Mouse (Mus musculus) large intestine, adult 2 months (tissue): ENCODE data around the gene Fat1. TPM values are rescaled to one million over a fixed set of nuclear protein-coding genes. Genes with fewer than 3 reads are reported as not detected.

ENCODE experiments used
- DNase-seq: peaks from one replicate; pipeline ENCODE4 v3.0.0-alpha.2; 2012; ENCODE audit warnings: low read depth, low spot score
- WGBS: fragments of 180-500 bp; shearing (Covaris S2); methylation state at CpG from one replicate; pipeline ENCODE4 v1.1.7; 2018; 5-methylcytosine and 5-hydroxymethylcytosine counted together
- polyA plus RNA-seq: library from polyadenylated mRNA; depleted of rRNA; stranded (reverse); fragments of >200 nt; gene quantifications from 2 replicates; pipeline ENCODE4 v1.2.3, GENCODE M21; 2012

Gene Fat1
- polyA plus RNA-seq, 1 experiment, result 35.9 TPM

GRCm38 (mm10) chr8:44998275-44998674 lies 63.0 kb downstream of the Fat1 start:
- no peak for DNase-seq
- WGBS, result 55% methylated on average over 9 of the region's 9 CpGs

GRCm38 (mm10) chr8:44998681-44999277 lies 63.5 kb downstream of the Fat1 start:
- WGBS, result 21% methylated on average over 11 of the region's 11 CpGs
- DNase-seq, result no peak

DNA sequence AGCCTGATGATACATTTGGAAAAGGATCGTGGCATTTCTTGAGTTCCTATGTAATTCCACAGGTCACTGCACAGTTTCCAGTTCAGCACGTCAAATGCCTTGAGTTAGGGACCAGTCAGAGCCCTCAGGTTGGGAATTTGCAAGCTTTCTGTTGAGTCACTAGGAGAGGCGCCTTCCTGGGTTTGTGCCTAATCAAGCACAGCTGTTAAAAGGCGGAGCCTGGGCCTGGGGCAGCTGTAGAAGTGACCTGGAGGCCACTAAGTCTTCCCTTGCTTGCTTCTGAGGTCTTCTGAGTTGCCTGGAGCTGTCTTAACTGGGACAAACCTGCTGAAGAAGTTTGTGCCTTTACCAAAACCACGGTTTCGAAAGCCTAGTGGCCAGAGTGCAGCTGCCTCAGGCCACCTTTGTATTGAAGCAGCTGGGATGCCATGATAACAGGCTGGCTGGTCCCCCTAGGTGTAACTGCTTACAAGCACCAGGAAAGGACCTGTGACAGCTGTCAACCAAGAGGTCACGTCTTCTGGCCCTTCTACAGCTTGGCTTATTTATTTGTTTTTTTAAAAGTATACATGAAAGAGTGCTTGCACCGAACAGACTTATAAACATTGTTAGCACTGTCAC lies 66.4 kb downstream of the Fat1 start:
- 46% methylated on average over 8 of the region's 8 CpGs for WGBS
- no peak for DNase-seq

DNA sequence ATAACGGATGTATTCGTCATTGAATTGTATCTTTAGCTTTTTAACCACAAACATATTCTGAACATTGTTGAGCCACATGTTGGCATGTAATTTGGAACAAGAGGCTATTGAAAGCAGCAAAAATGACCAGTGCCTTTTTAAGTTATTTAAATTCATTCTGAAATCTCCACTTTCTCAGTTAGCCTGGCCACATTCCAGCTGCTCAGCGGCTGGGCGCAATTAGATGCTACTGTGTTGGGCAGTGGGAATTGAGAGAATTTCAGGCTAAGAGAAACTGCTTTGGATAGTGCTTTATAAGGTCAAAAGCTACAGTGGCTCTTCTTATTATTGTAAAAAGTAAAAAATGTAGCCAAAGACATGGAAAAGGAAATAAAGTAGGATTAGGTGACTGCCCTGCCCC lies 67.4 kb downstream of the Fat1 start:
- WGBS, result 63% methylated on average over 4 of the region's 4 CpGs
- no peak for DNase-seq

- 49% methylated on average over 3 of the region's 3 CpGs for WGBS
Observed at GRCm38 (mm10) chr8:45004021-45004420, 68.8 kb downstream of the Fat1 start.

GRCm38 (mm10) chr8:45010685-45011084 lies 75.4 kb downstream of the Fat1 start:
- no peak for DNase-seq
- WGBS, result 48% methylated on average over 4 of the region's 4 CpGs

More at GRCm38 (mm10) chr8:45004021-45004420, 68.8 kb downstream of the Fat1 start:
- no peak for DNase-seq

- DNase-seq, result no peak
- WGBS, result 87% methylated on average over 12 of the region's 12 CpGs
Observed at GRCm38 (mm10) chr8:45011774-45012173, 76.5 kb downstream of the Fat1 start.

GRCm38 (mm10) chr8:45013852-45014251 lies 78.6 kb downstream of the Fat1 start:
- DNase-seq, result no peak
- WGBS, result 63% methylated on average over 8 of the region's 8 CpGs

GRCm38 (mm10) chr8:45014498-45015067 lies 79.3 kb downstream of the Fat1 start:
- WGBS, result 91% methylated on average over 11 of the region's 11 CpGs
- no peak for DNase-seq

DNA sequence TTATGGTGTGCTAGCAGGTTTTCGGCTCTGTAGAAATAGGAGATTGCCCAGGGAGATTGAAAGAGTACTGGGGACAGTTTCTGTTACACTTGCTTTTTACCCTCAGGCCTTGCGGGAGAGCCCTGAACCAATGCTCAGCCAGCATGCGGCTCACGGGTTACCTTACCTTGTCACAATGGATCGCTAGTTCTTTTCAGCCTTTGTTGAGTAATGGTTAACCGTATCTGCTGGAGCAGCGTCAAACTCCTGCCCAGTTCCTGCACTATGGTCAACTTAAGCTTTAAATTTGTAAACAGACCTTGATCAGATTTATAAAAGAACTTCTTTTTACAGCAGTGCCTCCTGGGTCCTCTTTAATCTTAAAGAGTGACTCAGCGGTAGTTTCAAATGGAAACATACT lies 80.6 kb downstream of the Fat1 start:
- DNase-seq, result no peak
- 87% methylated on average over 8 of the region's 8 CpGs for WGBS

DNA sequence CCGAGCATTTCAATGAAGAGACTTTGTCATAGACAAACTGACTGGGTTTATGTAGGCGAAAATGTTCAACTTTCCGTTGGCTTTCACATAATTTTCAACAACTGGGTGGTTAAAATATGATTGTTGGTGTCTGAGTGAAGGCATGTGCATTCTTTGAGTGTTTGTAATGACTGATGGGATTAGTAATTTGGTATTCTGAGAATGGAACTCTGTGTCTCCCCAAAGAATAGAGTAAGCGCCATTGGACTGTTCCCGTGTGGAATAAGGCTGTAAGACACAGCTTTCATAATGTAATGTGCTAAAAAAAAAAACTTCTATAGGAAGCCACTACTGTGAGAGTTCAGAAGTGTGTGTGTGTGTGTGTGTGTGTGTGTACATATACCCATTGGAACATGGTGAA lies 84.0 kb downstream of the Fat1 start:
- 80% methylated on average over 5 of the region's 5 CpGs for WGBS
- DNase-seq, result no peak

DNA sequence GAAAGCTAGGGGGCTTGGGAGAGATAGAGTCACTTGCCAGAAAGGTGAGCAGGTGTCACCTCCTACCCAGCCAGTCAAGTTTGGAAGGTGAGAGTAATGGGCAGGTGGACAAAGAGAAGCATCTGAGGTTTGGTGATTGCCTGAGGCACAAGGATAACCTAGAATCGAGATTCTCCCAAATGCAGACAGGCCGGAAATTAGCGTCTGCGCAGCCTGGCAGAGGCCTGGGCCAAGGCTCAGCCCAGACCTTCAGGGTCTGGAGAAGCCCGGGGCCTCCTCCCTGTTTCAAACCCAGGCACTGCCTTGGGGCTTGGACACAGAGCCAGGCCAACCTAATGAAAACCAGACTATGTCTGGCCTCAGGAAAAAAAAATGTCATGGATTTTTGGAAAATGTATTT lies 85.9 kb downstream of the Fat1 start:
- DNase-seq, result no peak
- 93% methylated on average over 5 of the region's 5 CpGs for WGBS

DNA sequence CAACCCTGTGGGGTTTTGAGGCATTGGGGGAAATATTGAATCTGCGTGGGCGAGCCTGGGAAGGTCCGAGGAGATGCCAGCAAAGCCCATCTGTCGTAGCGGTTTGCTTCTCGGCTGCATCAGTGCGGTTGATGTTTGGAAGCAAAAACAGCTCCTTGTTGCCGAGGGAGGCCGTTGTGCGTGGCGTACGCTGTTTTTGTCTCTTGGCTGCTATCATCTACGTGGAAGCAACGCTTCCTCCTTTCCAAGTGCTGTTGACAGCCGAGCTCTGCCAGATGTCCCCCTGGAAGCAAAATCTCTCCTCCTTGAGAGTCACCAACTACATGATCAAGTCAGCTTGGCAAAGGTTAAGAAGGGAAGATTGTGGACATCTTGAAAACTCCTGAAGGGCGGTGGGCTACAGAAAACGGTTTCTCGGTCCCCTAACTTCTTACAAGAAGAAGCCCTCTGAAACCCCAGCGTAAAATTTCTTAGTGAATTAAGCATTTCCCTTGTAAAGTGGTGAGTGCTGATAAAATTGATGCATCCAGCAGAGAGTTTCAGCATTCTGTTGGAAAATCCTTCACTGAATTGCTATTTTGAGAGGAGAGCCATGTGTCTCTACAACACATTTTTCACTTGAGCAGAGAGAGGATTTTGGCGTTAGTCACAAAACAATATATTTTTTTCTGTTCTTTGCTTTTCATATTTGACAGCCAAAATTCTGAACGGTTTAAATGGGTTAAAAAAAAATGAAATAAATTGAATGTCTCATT lies 86.8 kb downstream of the Fat1 start:
- DNase-seq, result no peak
- 84% methylated on average over 21 of the region's 21 CpGs for WGBS

DNA sequence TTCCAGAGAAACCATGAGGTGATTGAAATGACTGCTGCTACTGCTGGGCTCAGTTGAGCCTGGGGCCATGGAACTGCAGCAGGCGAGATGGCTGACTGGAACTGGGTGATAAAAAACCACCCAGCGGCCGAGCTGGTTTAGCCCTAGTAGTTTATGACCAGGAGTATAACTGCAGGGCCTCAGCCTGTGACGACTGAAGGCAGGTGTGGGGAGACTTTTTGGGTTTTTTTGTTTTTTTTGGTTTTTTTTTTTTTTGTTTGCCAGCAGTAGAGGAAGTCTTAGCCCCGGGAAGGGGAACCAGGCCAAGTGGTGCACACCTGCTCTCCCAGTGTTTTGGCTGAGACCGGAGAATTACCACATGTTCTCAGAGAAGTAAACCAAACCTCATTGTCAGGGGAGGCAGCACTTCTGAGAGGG lies 92.8 kb downstream of the Fat1 start:
- WGBS, result 54% methylated on average over 6 of the region's 6 CpGs
- no peak for DNase-seq

- no peak for DNase-seq
- WGBS, result 86% methylated on average over 15 of the region's 15 CpGs
Observed at GRCm38 (mm10) chr8:45038350-45038749, 103.1 kb downstream of the Fat1 start.

DNA sequence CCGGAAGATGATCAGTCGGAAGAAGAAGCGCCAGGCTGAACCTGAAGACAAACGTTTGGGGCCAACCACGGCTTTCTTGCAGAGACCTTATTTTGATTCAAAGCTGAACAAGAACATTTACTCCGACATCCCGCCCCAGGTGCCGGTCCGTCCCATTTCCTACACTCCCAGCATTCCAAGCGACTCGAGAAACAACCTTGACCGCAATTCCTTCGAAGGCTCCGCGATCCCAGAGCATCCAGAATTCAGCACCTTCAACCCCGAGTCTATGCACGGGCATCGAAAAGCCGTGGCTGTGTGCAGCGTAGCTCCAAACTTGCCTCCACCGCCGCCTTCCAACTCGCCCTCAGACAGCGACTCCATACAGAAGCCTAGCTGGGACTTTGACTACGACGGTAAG lies 108.9 kb downstream of the Fat1 start:
- WGBS, result 97% methylated on average over 26 of the region's 26 CpGs
- DNase-seq, result no peak

DNA sequence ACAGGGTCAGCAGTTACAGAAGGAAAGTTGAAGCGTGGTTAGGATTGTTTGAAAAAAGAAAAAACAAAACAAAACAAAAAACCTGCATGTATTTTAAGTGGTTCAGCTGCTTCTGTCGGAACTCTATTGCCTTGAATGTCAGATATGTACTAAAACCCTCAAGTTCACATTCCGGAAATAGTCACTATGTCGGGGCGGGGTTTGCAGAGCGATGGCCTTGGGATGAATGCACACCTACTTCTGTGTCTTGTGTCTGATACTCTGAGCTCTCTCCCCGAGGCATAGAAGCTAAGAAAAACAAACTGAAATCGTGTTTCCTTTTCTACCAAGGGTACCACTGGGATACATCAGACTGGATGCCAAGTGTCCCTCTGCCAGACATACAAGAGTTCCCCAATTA lies 115.2 kb downstream of the Fat1 start:
- 86% methylated on average over 8 of the region's 8 CpGs for WGBS
- no peak for DNase-seq

GRCm38 (mm10) chr8:45051236-45051635 lies 116.0 kb downstream of the Fat1 start:
- WGBS, result 97% methylated on average over 30 of the region's 30 CpGs
- DNase-seq, result no peak

DNA sequence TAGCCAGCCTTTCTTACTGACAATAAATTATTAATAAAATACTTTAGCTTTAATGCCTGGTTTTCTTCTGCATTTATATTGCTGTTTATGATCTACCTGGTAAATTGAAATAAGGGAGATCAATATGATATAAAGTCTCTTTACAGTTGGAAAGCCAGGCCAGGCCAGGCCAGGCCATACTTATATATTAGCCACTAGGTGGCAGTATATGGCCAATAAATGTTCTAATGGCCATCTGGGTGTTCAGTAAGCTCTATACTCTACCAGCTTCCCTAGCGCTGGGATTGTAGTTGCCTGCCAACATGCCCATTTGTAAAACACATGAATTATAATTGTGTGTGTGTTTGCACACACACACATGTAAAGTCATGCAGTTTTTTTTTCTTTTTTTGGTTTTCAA lies 117.0 kb downstream of the Fat1 start:
- no peak for DNase-seq
- 96% methylated on average over 1 of the region's 1 CpGs for WGBS

- WGBS, result 96% methylated on average over 9 of the region's 9 CpGs
- DNase-seq, result no peak
Observed at GRCm38 (mm10) chr8:45052618-45053017, 117.4 kb downstream of the Fat1 start.

- 89% methylated on average over 3 of the region's 3 CpGs for WGBS
Observed at GRCm38 (mm10) chr8:45055500-45055899, 120.3 kb downstream of the Fat1 start.

More at GRCm38 (mm10) chr8:45055500-45055899, 120.3 kb downstream of the Fat1 start:
- DNase-seq, result no peak
